Mouse (Mus musculus) cerebellum, adult 9-10 months (tissue): ENCODE measurements around the gene Cables2.
"Not testable (repeated sequence)": the region's sequence is repeated elsewhere in the genome, so short reads cannot be mapped to it uniquely, and the experiment has no call there.

ENCODE experiments used
- DNase-seq: peaks from one replicate; pipeline ENCODE4 v3.0.0; 2022

Gene Cables2

GRCm38 (mm10) chr2:180276851-180277259 is 3.6 kb upstream of the Cables2 start:
- peak; percentile 18 for DNase-seq

- DNase-seq, result no peak
Observed at GRCm38 (mm10) chr2:180276385-180276784, 3.1 kb upstream of the Cables2 start.

- DNase-seq, result peak; percentile 74
Observed at GRCm38 (mm10) chr2:180275836-180276235, 2.5 kb upstream of the Cables2 start.

- peak; percentile 49 for DNase-seq
Observed at GRCm38 (mm10) chr2:180274523-180274922, 1.2 kb upstream of the Cables2 start.

- peak; percentile 76 for DNase-seq
Observed at GRCm38 (mm10) chr2:180272884-180273321, 393 bp downstream of the Cables2 start.

- no peak for DNase-seq
Observed at GRCm38 (mm10) chr2:180271804-180272395, 1.4 kb downstream of the Cables2 start.

DNA sequence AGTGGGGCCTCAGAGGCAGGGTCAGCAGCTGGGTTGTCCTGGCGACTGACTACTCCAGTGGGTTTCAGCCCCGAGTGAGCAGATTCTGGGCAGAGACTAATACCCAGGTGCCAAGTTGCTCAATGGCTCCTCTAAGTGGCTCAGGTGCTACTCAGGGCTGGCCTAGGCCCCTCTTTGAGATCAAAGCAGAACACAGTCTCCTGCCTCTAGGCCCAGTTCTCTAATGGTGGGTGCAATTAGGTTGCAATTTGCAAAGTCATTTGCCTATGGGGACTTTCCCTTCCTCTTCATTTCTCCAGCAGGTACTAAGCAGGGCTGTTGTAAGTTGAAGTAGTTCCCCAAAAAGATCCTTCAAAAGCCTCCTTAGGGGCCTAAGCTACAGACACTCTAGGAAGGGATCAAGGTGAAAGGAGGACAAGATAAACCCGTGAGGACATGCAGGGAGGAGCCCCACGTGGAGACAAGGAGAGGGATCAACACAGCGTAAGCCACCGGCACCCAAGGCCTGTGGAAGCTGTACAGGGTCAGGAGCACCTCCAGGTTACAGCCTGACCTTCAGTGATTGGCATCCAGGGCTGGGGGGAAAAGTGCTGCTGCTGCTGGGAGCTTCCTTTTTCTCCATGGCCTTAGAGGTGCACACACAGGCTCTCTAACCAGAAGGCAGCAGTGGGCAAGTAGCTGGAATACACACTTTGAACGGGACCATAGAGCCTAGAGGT is 2.6 kb downstream of the Cables2 start:
- no peak for DNase-seq

DNA sequence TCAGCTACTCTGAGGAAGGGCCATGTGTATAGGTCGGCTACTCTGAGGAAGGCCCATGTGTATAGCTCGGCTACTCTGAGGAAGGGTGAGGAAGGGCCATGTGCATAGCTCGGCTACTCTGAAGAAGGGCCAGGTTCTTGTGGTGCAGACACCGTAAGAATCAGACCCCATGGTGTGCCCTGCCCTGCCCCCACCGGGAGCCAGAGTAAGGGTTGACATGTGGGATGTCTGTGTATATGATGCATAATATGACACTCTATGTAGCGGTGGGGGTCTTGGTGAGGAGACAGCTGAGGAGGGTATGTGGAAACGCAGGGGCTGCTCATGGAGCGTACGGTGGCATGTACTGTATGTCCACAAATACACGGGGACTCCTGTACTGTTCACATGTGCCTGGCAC is 4.0 kb downstream of the Cables2 start:
- no peak for DNase-seq

DNA sequence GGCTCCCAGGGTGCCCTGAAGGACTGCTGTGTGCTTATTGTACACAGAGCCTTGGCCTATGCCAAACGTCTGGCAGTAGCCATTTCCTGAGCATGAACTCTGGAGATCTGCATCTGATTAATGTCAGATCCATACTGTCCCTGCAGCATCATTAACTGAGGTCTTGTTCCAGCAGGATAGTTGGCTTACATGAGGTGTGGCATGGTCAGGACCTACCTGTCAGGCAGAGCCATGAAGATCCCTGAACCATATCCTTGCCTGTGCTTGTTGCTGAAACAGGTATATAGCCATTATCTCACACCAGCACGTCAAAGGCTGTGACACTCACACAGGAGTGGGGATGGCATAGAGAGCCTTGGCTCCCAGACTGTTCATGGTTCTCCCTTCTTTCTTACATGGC is 5.3 kb downstream of the Cables2 start:
- no peak for DNase-seq

DNA sequence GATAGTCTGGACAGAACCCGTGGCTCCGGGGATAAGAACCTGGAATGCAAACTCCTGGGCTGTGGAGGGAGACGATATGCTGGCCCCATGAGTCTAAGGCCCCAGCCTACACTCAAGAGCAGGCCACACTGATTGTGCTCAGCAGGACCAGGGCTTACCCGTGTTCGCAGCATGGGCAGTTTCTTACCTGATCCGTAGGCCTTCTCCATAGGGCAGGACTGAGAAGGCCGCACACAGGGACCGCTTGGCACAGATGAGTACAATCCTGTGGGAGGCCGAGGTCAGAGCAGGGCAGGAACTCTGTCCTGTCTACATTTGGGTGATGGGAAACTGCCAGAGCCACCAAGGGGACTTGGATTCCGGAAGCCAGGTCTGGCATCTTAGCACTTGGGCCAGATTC is 10.4 kb downstream of the Cables2 start:
- no peak for DNase-seq

DNA sequence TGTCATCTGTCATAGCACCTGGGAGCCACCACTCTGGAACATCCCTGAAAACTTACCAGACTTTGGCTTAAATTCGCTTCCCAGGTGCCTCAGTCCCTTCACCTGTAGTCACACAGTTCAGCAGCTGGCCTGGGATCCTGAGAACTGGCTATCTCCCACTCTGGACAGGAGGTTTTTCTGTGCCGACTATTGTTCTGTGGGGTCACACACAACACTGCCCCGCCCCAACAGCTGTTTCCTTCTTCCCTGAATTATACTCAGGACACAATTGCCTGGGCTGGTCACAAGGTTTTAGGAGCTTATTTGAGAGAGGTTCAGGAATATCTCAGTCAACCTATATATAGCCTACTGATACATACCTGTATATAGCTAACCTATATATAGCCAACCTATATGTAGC is 10.9 kb downstream of the Cables2 start:
- no peak for DNase-seq

- DNase-seq, result no peak
Observed at GRCm38 (mm10) chr2:180261901-180262300, 11.4 kb downstream of the Cables2 start.

DNA sequence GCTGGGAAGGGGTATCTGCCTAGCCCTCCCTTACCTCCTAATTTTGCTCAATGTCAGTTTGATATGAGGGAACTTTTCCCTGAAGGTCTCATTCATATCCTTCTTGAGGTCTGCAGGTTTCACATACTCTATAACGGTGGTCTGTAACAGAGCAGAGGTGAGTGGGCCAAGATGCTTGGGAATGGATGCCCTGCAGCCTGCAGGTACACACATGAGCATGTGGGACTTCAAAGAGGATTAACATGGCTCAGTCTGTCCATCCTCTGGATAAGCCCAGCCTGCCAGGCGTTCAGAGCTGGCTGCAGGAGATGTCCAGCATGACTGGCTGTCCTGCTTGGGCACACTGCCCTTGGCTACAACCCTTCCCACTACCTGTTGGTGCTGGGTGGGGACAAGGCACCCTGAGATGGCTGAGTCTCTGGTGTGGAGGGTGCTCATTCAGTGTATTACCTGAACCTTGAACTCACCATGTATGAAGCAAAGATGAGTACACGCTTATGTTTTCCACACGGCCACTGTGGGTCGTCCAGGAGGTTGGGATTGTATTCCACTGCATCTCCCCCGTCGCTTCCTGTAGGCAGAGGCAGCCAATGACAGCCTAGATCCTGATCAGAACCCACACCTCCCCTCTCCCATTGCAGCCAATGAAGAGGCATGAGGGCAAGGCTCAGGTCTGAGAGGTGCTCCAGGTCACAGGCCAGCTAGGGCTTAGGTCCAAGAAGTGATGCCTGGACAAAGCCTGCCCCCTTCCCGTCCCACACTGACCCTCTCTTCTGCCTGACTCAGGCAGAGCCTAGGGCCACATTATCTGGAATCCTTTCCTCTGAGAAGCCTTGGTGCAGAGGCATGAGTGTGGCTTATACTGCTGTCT is 12.5 kb downstream of the Cables2 start:
- no peak for DNase-seq

GRCm38 (mm10) chr2:180259826-180260609 is 13.3 kb downstream of the Cables2 start:
- not testable (repeated sequence) for DNase-seq

GRCm38 (mm10) chr2:180258951-180259484 is 14.3 kb downstream of the Cables2 start:
- DNase-seq, result not testable (repeated sequence)

- no peak for DNase-seq
Observed at GRCm38 (mm10) chr2:180257963-180258865, 15.1 kb downstream of the Cables2 start.

GRCm38 (mm10) chr2:180257001-180257521 is 16.2 kb downstream of the Cables2 start, which contains the start of gene Rps21:
TSS of gene Rps21 (plus strand) at chr2:180257377.
- peak; percentile 98 for DNase-seq

- no peak for DNase-seq
Observed at GRCm38 (mm10) chr2:180256296-180257000, 16.8 kb downstream of the Cables2 start.

DNA sequence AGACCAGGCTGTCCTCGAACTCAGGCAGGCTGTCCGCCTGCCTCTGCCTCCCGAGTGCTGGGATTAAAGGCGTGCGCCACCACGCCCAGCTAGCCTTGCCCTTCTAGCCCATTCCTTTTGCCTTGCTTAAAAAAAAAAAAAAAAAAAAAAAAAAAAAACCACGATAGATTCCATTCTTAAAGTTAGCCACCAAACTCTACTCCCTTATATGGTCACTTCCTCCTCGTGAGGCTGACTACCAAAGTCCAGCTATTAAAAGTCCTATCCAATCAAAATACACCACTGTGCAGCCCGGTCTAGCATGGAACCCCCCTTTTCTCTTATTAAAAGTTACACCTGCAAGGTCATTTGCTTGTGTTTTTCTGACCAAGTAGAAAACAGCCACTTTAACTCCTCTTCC is 17.6 kb downstream of the Cables2 start:
- DNase-seq, result no peak
